Comparison of ENCODE assay signal across 31 mouse cellular contexts in genomic region chr3:53195666-53196107, GRCm38 (mm10).
A peak's percentile ranks its signal among the peaks of the same experiment; 100 is the strongest.
DNase-seq lines count a peak whose midpoint lies in the region; ATAC-seq lines count a peak whose summit lies in the region.
"Had no signal": no experiment of that assay in that cellular context is flagged by ENCODE, and none has a peak within 500 bp of the region (broad histone marks: within the 10 kb centered on the region; RNA-seq: fewer than 3 reads in every experiment).

No protein-coding gene starts in this region.

- peaks cover under 1% of the 10 kb centered on the region; the same call in 1 of the 2 replicates for H3K4me1 ChIP-seq in embryonic facial prominence, embryonic 14.5 days (ENCODE audit: control insufficient read depth, insufficient read depth, low read length)
- peaks cover 4% of the 10 kb centered on the region; the same call in 1 of the 2 replicates for H3K4me1 ChIP-seq in embryonic facial prominence, embryonic 10.5 days
- H3K4me1 ChIP-seq in hindbrain, embryonic 16.5 days (ENCODE audit: control insufficient read depth, insufficient read depth, low read depth, low read length), result peaks cover 5% of the 10 kb centered on the region
- H3K4me1 ChIP-seq in hindbrain, embryonic 13.5 days (replicated peaks), result no peaks in the 10 kb centered on the region; the same call in none of the 2 replicates
- peaks cover 4% of the 10 kb centered on the region; the same call in 1 of the 2 replicates for H3K4me1 ChIP-seq in neural tube, embryonic 12.5 days
- H3K4me1 ChIP-seq in neural tube, embryonic 15.5 days, result no peaks in the 10 kb centered on the region
- 0 out of 2 replicates have a peak, but pooled peaks cover 9% of the 10 kb centered on the region for H3K4me1 ChIP-seq in neural tube, embryonic 14.5 days (ENCODE audit: control insufficient read depth, insufficient read depth, low read length)
- H3K4me1 ChIP-seq: liver, embryonic 15.5 days had no signal

- H3K36me3 ChIP-seq in embryonic facial prominence, embryonic 14.5 days (ENCODE audit: control insufficient read depth, insufficient read depth, low read length), result no peaks in the 10 kb centered on the region
- no peaks in the 10 kb centered on the region for H3K36me3 ChIP-seq in embryonic facial prominence, embryonic 10.5 days (replicated peaks)
- no peaks in the 10 kb centered on the region for H3K36me3 ChIP-seq in hindbrain, embryonic 16.5 days (ENCODE audit: control insufficient read depth, insufficient read depth, low read length)
- no peaks in the 10 kb centered on the region for H3K36me3 ChIP-seq in hindbrain, embryonic 13.5 days
- no peaks in the 10 kb centered on the region for H3K36me3 ChIP-seq in neural tube, embryonic 12.5 days
- no peaks in the 10 kb centered on the region for H3K36me3 ChIP-seq in neural tube, embryonic 15.5 days
- H3K36me3 ChIP-seq in neural tube, embryonic 14.5 days (ENCODE audit: control insufficient read depth, insufficient read depth, low read length), result no peaks in the 10 kb centered on the region
- H3K36me3 ChIP-seq: embryonic facial prominence, embryonic 12.5 days; G1E; hindbrain, embryonic 10.5 days; intestine, embryonic 15.5 days; liver, embryonic 15.5 days had no signal

- 51% methylated on average over 8 of the region's 8 CpGs for WGBS in embryonic facial prominence, embryonic 14.5 days
- 85% methylated on average over 8 of the region's 8 CpGs for WGBS in embryonic facial prominence, embryonic 10.5 days
- 54% methylated on average over 8 of the region's 8 CpGs for WGBS in hindbrain, embryonic 16.5 days
- WGBS in hindbrain, embryonic 13.5 days, result 69% methylated on average over 8 of the region's 8 CpGs
- WGBS in neural tube, embryonic 12.5 days, result 59% methylated on average over 8 of the region's 8 CpGs
- WGBS in neural tube, embryonic 15.5 days, result 30% methylated on average over 8 of the region's 8 CpGs
- 38% methylated on average over 8 of the region's 8 CpGs for WGBS in neural tube, embryonic 14.5 days

- no peak overlapping the region for H3K27ac ChIP-seq in embryonic facial prominence, embryonic 14.5 days (replicated peaks; ENCODE audit: low read depth, low read length)
- no peak overlapping the region for H3K27ac ChIP-seq in embryonic facial prominence, embryonic 10.5 days (replicated peaks)
- no peak overlapping the region for H3K27ac ChIP-seq in hindbrain, embryonic 16.5 days (ENCODE audit: low read depth, low read length)
- no peak overlapping the region for H3K27ac ChIP-seq in hindbrain, embryonic 13.5 days
- H3K27ac ChIP-seq in neural tube, embryonic 12.5 days, result no peak overlapping the region
- no peak overlapping the region for H3K27ac ChIP-seq in neural tube, embryonic 15.5 days (replicated peaks)
- no peak overlapping the region for H3K27ac ChIP-seq in neural tube, embryonic 14.5 days (ENCODE audit: low read depth, low read length)
- H3K27ac ChIP-seq: embryonic facial prominence, embryonic 12.5 days; hindbrain, embryonic 10.5 days; hindbrain, postnatal 0 days; intestine, embryonic 15.5 days; liver, embryonic 15.5 days; stomach, postnatal 0 days had no signal

- DNase-seq in embryonic facial prominence, embryonic 14.5 days (ENCODE audit: low spot score), result peak; percentile 64
- DNase-seq in embryonic facial prominence, embryonic 10.5 days (ENCODE audit: low spot score), result no peak
- DNase-seq in layer of hippocampus, adult 18-20 months (ENCODE audit: low spot score in 2 of 2), result no peak
- DNase-seq: adrenal gland, postnatal 10 days; cerebellum, adult 11 months; cerebellum, adult 9-10 months; cerebellum, postnatal 36 days; gastrocnemius, postnatal 14 days; heart, postnatal 14 days; kidney, adult 2 months; kidney, postnatal 36 days; liver; lung, embryonic 14.5 days; lung, postnatal 14 days; right cerebral cortex, postnatal 4 days; thymus, adult 2 months; thymus, postnatal 4 days had no signal

- H3K4me3 ChIP-seq in embryonic facial prominence, embryonic 14.5 days (ENCODE audit: low read depth, low read length), result no peak overlapping the region
- H3K4me3 ChIP-seq in embryonic facial prominence, embryonic 10.5 days, result no peak overlapping the region
- H3K4me3 ChIP-seq in hindbrain, embryonic 16.5 days (ENCODE audit: low read length), result no peak overlapping the region
- no peak overlapping the region for H3K4me3 ChIP-seq in hindbrain, embryonic 13.5 days
- no peak overlapping the region for H3K4me3 ChIP-seq in neural tube, embryonic 12.5 days
- no peak overlapping the region for H3K4me3 ChIP-seq in neural tube, embryonic 15.5 days (replicated peaks)
- H3K4me3 ChIP-seq in neural tube, embryonic 14.5 days (ENCODE audit: low read depth, low read length), result no peak overlapping the region
- H3K4me3 ChIP-seq: embryonic facial prominence, embryonic 12.5 days; erythroblast, embryonic 14.5 days; hindbrain, embryonic 10.5 days; intestine, embryonic 15.5 days; liver, embryonic 15.5 days had no signal

- peak; percentile 57 for ATAC-seq in embryonic facial prominence, embryonic 14.5 days (ENCODE audit: low read depth)
- ATAC-seq in hindbrain, embryonic 16.5 days, result 0 out of 2 replicates have a peak, but pooled peaks have one; percentile 45
- no peak for ATAC-seq in hindbrain, embryonic 13.5 days (ENCODE audit: low FRiP score)
- ATAC-seq in neural tube, embryonic 12.5 days (ENCODE audit: low FRiP score, low read depth), result peak; percentile 37; the same call in 1 of the 2 replicates
- ATAC-seq in neural tube, embryonic 15.5 days (ENCODE audit: low FRiP score), result no peak
- ATAC-seq in neural tube, embryonic 14.5 days (ENCODE audit: low read depth), result peak; percentile 61; the same call in 1 of the 2 replicates
- ATAC-seq: hindbrain, postnatal 0 days; intestine, embryonic 15.5 days; Patski had no signal

- no peak overlapping the region for H3K4me2 ChIP-seq in embryonic facial prominence, embryonic 14.5 days (ENCODE audit: low read depth, low read length)
- no peak overlapping the region; the same call in 1 of the 2 replicates for H3K4me2 ChIP-seq in hindbrain, embryonic 16.5 days (ENCODE audit: low read length)
- no peak overlapping the region for H3K4me2 ChIP-seq in hindbrain, embryonic 13.5 days
- H3K4me2 ChIP-seq in neural tube, embryonic 12.5 days (replicated peaks), result no peak overlapping the region
- no peak overlapping the region for H3K4me2 ChIP-seq in neural tube, embryonic 15.5 days
- no peak overlapping the region for H3K4me2 ChIP-seq in neural tube, embryonic 14.5 days (ENCODE audit: low read depth, low read length)
- H3K4me2 ChIP-seq: embryonic facial prominence, embryonic 12.5 days; intestine, embryonic 15.5 days; liver, embryonic 15.5 days; lung, embryonic 14.5 days had no signal

- H3K9ac ChIP-seq in embryonic facial prominence, embryonic 14.5 days (ENCODE audit: low read depth, low read length), result no peak overlapping the region
- no peak overlapping the region for H3K9ac ChIP-seq in hindbrain, embryonic 16.5 days (ENCODE audit: low read depth, low read length)
- no peak overlapping the region for H3K9ac ChIP-seq in hindbrain, embryonic 13.5 days
- H3K9ac ChIP-seq in neural tube, embryonic 12.5 days, result no peak overlapping the region
- no peak overlapping the region for H3K9ac ChIP-seq in neural tube, embryonic 15.5 days (replicated peaks)
- no peak overlapping the region for H3K9ac ChIP-seq in neural tube, embryonic 14.5 days (replicated peaks; ENCODE audit: low read depth, low read length)
- H3K9ac ChIP-seq: embryonic facial prominence, embryonic 12.5 days; intestine, embryonic 15.5 days; liver, embryonic 15.5 days; lung, embryonic 14.5 days had no signal

- H3K9me3 ChIP-seq in embryonic facial prominence, embryonic 14.5 days (ENCODE audit: control insufficient read depth, low read length), result no peaks in the 10 kb centered on the region
- H3K9me3 ChIP-seq in embryonic facial prominence, embryonic 10.5 days, result no peaks in the 10 kb centered on the region
- no peaks in the 10 kb centered on the region for H3K9me3 ChIP-seq in hindbrain, embryonic 16.5 days (ENCODE audit: control insufficient read depth, low read length)
- no peaks in the 10 kb centered on the region for H3K9me3 ChIP-seq in hindbrain, embryonic 13.5 days
- no peaks in the 10 kb centered on the region for H3K9me3 ChIP-seq in neural tube, embryonic 12.5 days
- no peaks in the 10 kb centered on the region for H3K9me3 ChIP-seq in neural tube, embryonic 15.5 days (replicated peaks)
- H3K9me3 ChIP-seq in neural tube, embryonic 14.5 days (ENCODE audit: control insufficient read depth, low read length), result no peaks in the 10 kb centered on the region
- H3K9me3 ChIP-seq: embryonic facial prominence, embryonic 12.5 days; G1E; hindbrain, embryonic 10.5 days; intestine, embryonic 15.5 days; liver, embryonic 15.5 days had no signal

- H3K27me3 ChIP-seq in embryonic facial prominence, embryonic 14.5 days (replicated peaks; ENCODE audit: control insufficient read depth, insufficient read depth, low read length), result no peaks in the 10 kb centered on the region
- H3K27me3 ChIP-seq in embryonic facial prominence, embryonic 10.5 days (replicated peaks; ENCODE audit: low read depth, poor library complexity, severe bottlenecking), result no peaks in the 10 kb centered on the region
- no peaks in the 10 kb centered on the region for H3K27me3 ChIP-seq in hindbrain, embryonic 16.5 days (replicated peaks; ENCODE audit: control insufficient read depth, insufficient read depth, low read length)
- no peaks in the 10 kb centered on the region for H3K27me3 ChIP-seq in hindbrain, embryonic 13.5 days
- H3K27me3 ChIP-seq in neural tube, embryonic 12.5 days (replicated peaks), result no peaks in the 10 kb centered on the region
- no peaks in the 10 kb centered on the region for H3K27me3 ChIP-seq in neural tube, embryonic 15.5 days (replicated peaks)
- H3K27me3 ChIP-seq in neural tube, embryonic 14.5 days (ENCODE audit: control insufficient read depth, insufficient read depth, low read length), result no peaks in the 10 kb centered on the region
- H3K27me3 ChIP-seq: embryonic facial prominence, embryonic 12.5 days; intestine, embryonic 15.5 days; liver, embryonic 15.5 days; Patski had no signal

Comparison
In these comparisons a context has a peak if more than half of its experiments do, and no peak if none do; other contexts are left out.
1. ATAC-seq: peak in embryonic facial prominence, embryonic 14.5 days (single experiment), hindbrain, embryonic 16.5 days (single experiment), neural tube, embryonic 12.5 days (single experiment) and neural tube, embryonic 14.5 days (single experiment); none in hindbrain, embryonic 13.5 days (single experiment) and neural tube, embryonic 15.5 days (single experiment).